Mouse (Mus musculus) fibroblast of lung, adult 2 months (primary cell): ENCODE results near the gene Abcd4.

ENCODE experiments used
- DNase-seq: peaks from one replicate; pipeline ENCODE4 v3.0.0-alpha.2; 2011; ENCODE audit warnings: low read depth

Gene Abcd4

DNA sequence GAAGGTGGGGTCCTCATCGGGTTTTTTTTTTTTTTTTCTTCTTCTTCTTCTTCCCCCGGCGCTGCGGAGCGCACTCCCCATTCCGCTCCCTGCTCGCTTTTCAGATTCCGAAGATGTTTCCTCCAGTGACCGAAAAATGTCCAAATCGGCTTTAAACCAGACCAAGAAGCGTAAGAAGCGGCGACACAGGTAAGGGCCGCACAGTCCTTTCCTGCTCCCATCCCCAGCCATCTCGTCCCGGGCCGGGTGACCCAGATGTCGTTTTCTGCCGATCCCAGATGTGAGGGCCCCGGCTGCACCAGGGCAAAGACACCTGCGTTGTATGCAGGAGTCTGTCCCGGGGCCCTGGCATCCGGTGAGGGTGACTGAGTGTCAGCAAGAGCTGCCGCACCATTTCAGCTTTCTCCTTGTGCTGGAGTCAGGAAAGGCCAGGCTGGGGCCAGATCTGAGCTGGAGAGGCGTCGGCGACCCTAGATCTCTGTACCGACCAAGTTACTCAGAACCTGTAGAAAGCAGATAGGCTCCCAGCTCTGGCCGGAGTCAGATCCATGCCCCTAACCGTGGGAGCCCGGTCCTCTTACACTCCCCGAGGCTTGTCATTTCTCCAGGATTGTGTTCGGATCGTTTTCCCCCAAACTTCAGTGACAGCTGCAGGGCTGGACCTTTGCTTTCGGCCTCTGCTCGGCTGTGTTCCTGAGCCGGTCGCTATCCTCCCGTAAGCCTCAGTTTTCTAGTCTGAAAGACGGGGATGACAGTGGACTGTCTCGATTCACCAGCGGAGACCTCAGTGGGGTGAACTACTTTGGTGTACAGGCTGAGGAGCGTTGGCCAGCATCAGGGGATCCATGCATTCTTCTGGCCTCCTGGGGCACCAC is 45.5 kb downstream of the Abcd4 start:
- DNase-seq, result no peak

DNA sequence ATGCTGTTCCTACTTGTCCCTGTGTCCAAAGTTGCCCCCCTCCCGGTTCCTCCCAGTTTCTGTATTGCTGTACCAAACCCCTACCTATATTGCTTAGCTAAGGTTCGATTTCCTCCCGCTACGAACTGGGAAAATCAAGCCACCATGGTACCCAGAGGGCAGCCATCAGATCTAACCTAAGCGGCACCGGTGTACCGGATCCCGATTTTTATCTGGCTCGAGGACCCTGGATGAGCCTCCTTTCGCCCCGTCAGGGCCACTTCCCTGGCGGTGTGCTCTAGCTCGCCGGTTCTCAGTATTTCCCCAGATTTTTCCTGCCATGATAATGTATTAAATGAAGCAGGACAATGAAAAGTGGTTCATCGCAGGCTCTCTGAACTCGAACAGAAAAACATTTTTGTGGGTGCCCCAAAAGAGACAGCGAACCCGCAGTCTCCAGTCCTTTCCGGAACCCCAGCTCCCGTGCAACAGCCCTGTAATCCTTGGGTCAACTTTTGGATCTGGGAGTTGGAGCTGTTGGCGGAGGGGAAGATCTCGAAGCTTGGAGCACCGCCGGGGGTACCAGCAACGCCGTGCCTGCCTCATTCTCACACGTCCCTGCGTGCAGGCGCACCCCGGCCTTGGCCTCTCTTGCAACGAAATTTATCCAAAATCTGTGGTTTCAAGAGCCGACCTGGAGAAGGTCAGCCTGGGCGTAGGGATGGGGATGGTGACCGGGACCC is 46.4 kb downstream of the Abcd4 start:
- no peak for DNase-seq

DNA sequence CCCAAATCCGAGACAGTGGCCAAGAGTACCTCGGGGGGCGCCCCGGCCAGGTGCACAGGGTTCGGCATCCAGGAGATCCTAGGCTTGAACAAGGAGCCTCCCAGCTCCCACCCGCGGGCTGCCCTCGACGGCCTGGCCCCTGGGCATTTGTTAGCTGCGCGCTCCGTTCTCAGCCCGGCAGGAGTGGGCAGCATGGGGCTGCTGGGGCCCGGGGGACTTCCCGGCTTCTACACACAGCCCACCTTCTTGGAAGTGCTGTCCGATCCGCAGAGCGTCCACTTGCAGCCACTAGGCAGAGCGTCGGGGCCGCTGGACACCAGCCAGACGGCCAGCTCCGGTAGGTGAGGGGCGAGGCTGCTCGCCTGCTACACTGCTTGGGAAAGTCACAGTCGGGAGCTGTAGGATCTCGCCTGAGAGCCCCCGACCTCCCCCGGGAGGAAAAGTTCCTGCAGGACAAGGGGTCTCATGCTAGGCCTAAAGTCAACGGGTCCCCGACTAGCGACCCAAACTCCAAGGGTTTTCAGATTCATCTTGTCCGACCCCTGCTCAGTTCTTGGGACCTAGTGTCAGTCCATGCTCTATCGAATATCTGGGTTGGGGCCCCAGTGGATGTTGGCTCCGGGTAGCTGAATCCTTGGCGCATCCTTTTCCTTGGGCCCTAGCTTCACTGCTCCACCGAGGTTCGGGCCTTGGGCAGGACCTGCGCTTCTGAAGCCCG is 47.1 kb downstream of the Abcd4 start:
- DNase-seq, result no peak

DNA sequence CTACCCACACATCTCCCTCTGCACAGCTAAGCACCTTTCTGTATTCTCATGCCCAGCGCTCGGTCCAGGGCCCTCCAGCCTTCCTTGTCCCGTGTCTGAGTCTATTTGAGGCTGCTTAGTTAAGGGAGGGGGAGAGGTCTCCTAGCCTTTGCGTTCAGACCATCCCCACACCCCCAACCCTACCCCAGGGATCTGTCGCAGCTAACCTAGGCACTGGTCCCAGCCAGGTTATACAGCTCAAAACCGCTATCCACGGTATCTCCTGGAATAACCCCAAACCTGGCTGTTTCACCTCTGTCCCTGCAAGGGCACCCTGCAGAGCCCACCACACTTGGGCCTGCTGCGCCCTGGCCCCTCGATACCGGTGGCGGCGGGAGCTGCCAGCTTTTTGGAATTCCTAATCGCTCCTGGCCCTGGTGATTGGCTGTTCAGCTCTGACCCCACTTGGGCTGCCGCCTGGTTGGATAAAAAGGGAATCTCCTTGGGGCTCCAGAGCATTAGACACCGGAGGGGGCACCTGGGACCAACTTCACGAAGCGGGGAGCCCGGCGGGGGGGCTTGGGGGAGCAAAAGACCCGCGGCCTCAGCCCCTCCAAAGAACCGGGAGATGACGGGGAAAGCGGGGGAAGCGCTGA is 47.8 kb downstream of the Abcd4 start, which contains the start of gene Vsx2:
Gene Vsx2, plus strand, starts transcription at position 427 of the 635 bp plus-strand sequence.
- no peak for DNase-seq

DNA sequence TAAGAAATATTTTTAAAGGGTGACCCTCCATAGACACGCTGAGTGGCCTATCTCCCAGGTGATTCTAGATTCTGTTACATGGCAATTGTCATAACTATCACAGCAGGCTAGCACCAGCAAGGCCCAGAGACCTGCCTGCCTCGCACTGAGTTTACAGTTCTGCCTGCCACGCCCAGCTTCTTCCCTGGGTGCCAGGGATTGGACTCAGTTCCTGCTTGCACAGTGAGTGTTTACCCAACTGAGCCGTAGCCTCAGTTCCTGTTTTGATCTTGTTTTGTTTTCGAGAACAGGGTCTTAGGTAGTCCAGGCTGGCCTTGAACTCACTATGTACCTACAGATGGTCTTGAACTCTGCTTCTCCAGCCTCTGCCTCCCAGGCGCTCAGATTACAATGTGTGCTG is 49.6 kb downstream of the Abcd4 start:
- DNase-seq, result no peak

DNA sequence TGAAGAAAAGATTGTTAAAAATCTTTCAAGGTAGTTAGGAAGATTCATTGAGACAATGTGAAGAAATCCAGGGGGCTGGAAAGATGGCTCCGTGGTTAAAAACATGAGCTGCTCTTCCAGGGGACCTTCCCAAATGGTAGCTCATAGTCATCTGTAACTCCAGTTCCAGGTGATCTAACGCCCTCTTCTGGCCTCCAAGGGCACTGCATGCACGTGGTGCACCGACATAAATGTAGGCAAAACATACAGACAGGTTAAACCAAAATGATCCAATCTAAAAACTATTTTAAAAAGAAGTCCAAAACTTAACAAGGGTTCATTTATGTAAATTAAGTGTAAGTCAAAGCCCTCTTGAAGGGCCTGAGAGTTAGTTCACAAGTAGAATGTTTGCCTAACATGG is 54.7 kb downstream of the Abcd4 start:
- DNase-seq, result no peak

DNA sequence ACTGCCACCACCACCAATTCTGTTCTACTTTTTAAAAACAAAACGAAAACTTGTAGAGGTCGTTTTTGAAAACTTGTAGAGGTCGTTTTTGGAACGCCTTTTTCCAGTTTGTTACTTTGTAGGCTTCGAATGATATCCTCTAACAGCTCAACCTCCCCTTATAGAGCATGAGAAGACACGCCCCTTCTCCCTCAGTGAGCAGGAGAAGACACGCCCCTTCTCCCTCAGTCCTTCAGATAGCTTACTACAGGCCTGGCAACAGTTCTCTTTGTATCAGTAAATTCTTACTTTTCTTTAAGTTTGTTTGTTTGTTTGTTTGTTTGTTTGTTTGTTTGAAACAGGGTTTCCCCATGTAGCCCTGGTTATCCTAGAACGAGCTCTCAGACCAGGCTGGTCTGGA is 62.0 kb downstream of the Abcd4 start:
- no peak for DNase-seq
